Mouse (Mus musculus) testis, adult 10 weeks (tissue): ENCODE data around the gene Cdc73. TPM values are rescaled to one million over a fixed set of nuclear protein-coding genes. Genes with fewer than 3 reads are reported as not detected.

ENCODE experiments used
- polyA plus RNA-seq: library from polyadenylated mRNA; stranded (reverse); fragments of 350-450 nt; fragmentation: Illumina TruSeq; extraction: RNeasy Lipid Tissue Mini Kit (QIAGEN cat#74804); gene quantifications from one replicate; pipeline ENCODE4 v1.2.3, GENCODE M21; 2014; ENCODE audit warnings: low read depth, low replicate concordance

The Cdc73 gene
- 144 TPM for polyA plus RNA-seq

GRCm38 (mm10) chr1:143702741-143703262 lies at the start of gene Cdc73:
TSS of gene Cdc73 (minus strand) at chr1:143702893.

GRCm38 (mm10) chr1:143716038-143716437 lies 13.3 kb upstream of the Cdc73 start, which contains the start of gene Glrx2:
TSS of gene Glrx2 (plus strand) at chr1:143716338.

GRCm38 (mm10) chr1:143640650-143641407 lies 61.9 kb downstream of the Cdc73 start, which contains the start of gene B3galt2:
TSS of gene B3galt2 (plus strand) at chr1:143640664.

Other genes with a start within 250 kb of the Cdc73 start
- gene B3galt2, start 62.2 kb downstream of the Cdc73 start, polyA plus RNA-seq = 0.14 TPM
- gene Glrx2, start 13.4 kb upstream of the Cdc73 start, polyA plus RNA-seq = 386 TPM
- gene Trove2, start 74.2 kb upstream of the Cdc73 start, polyA plus RNA-seq = 3.6 TPM
- 175 TPM for gene Uchl5, start 74.4 kb upstream of the Cdc73 start, polyA plus RNA-seq